Mouse (Mus musculus) liver, embryonic 14.5 days (tissue): ENCODE measurements around the gene Rec8.

Source experiments
- CTCF ChIP-seq: IDR thresholded peaks from 2 replicates; pipeline ENCODE4 v1.5.1; 2016; ENCODE audit warnings: antibody characterized with exemption, low read depth, control low read depth
- EP300 ChIP-seq: IDR thresholded peaks from 2 replicates; pipeline ENCODE4 v1.6.1; 2016; ENCODE audit warnings: antibody characterized with exemption, low read depth

DNA sequence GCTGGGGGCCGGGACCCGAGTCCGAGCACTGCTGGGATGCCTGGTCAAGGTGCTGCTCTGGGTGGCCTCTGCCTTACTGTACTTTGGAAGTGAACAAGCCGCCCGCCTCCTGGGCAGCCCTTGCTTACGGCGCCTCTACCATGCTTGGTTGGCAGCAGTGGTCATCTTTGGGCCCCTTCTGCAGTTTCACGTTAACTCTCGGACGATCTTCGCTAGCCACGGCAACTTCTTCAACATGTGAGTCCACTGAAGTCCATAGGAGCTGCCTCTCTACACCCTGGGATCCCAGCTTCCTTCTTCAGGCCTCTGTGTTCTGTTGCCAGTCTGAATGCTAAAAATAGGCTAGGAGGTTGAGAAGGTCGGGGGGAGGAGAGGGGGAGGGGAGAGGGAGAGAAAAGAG, 42.1 kb upstream of the Rec8 start:
- TF ChIP-seq CTCF (no peak), EP300 (no peak)
